Mouse (Mus musculus) C2C12 (cell line): ENCODE measurements around the gene Mapk8. TPM values are rescaled to one million over a fixed set of nuclear protein-coding genes. Genes with fewer than 3 reads are reported as not detected.

Experiments used
- H3K27me3 ChIP-seq: one replicate; pipeline ENCODE4 v1.6.1; 2011; ENCODE audit not compliant: control insufficient read depth, insufficient read depth, insufficient read length
- H3K36me3 ChIP-seq: one replicate; pipeline ENCODE4 v1.6.1; 2011; ENCODE audit not compliant: control insufficient read depth, insufficient read depth
- H3K4me3 ChIP-seq: one replicate; pipeline ENCODE4 v1.5.1; 2011; ENCODE audit warnings: mild to moderate bottlenecking, control low read depth; ENCODE audit not compliant: poor library complexity, insufficient read depth, severe bottlenecking
- H3K79me2 ChIP-seq: one replicate; pipeline ENCODE4 v1.6.1; 2011; ENCODE audit not compliant: control insufficient read depth, insufficient read depth
- H3K79me3 ChIP-seq: one replicate; pipeline ENCODE4 v1.6.1; 2011; ENCODE audit warnings: low read depth, control low read depth
- H3ac ChIP-seq: one replicate; pipeline ENCODE3; 2011; ENCODE audit warnings: low read depth; ENCODE audit not compliant: control insufficient read depth, insufficient read length
- CEBPB ChIP-seq: IDR thresholded peaks from one replicate; pipeline ENCODE4 v1.6.1; 2011; ENCODE audit warnings: low read depth, mild to moderate bottlenecking, control low read depth, moderate library complexity
- CTCF ChIP-seq: IDR thresholded peaks from one replicate; pipeline ENCODE4 v1.5.1; 2011; ENCODE audit not compliant: control insufficient read depth, insufficient read depth, insufficient read length
- FOSL1 ChIP-seq: IDR thresholded peaks from one replicate; pipeline ENCODE4 v1.8.0; 2011; ENCODE audit warnings: mild to moderate bottlenecking, low read length; ENCODE audit not compliant: poor library complexity, insufficient read depth, severe bottlenecking
- MAX ChIP-seq: IDR thresholded peaks from one replicate; pipeline ENCODE4 v1.6.1; 2011; ENCODE audit warnings: mild to moderate bottlenecking, control low read depth
- MYOD1 ChIP-seq: IDR thresholded peaks from one replicate; pipeline ENCODE4 v1.6.1; 2011; ENCODE audit warnings: low read depth; ENCODE audit not compliant: control insufficient read depth, insufficient read length
- MYOG ChIP-seq: IDR thresholded peaks from one replicate; pipeline ENCODE4 v1.6.1; 2011; ENCODE audit not compliant: control insufficient read depth, insufficient read length; ENCODE audit errors: extremely low read depth
- USF1 ChIP-seq: IDR thresholded peaks from one replicate; pipeline ENCODE4 v1.6.1; 2011; ENCODE audit warnings: low read depth, mild to moderate bottlenecking, control low read depth, moderate library complexity
- polyA plus RNA-seq: library from polyadenylated mRNA; unstranded; fragments of >200 nt; fragmentation: generic; extraction: Trizol; gene quantifications from one replicate; pipeline ENCODE4 v1.2.1, GENCODE M21; 2012; ENCODE audit warnings: missing spikeins

Gene Mapk8
- polyA plus RNA-seq, 1 experiment: 8.7 TPM

DNA sequence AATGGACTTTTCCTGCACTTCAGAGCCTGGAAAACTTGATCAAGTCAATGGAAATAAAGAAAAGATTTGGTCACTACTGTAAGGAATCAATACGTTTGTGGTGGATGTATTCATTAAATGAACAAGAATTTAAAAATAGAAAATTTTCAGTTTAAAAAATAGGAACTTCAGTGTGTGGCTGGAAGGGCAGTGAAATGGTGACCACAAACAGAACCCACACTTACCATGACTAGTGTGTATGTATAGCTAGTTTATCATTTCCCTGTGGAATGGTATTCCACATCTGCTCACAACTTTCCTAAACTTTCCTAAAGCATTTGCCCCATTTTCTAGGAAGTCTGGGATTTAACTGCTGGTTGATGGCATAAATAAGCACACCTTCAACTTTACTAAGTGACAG is 24.0 kb downstream of the Mapk8 start:
- no peak for TF ChIP-seq MAX
- H3K79me3 ChIP-seq: peaks cover 42% of the 10 kb centered on the region
- no peak overlapping the region for H3K4me3 ChIP-seq
- H3K27me3 ChIP-seq: no peaks in the 10 kb centered on the region
- no peaks in the 10 kb centered on the region for H3K36me3 ChIP-seq
- no peak overlapping the region for H3ac ChIP-seq
- H3K79me2 ChIP-seq: peaks cover 91% of the 10 kb centered on the region

DNA sequence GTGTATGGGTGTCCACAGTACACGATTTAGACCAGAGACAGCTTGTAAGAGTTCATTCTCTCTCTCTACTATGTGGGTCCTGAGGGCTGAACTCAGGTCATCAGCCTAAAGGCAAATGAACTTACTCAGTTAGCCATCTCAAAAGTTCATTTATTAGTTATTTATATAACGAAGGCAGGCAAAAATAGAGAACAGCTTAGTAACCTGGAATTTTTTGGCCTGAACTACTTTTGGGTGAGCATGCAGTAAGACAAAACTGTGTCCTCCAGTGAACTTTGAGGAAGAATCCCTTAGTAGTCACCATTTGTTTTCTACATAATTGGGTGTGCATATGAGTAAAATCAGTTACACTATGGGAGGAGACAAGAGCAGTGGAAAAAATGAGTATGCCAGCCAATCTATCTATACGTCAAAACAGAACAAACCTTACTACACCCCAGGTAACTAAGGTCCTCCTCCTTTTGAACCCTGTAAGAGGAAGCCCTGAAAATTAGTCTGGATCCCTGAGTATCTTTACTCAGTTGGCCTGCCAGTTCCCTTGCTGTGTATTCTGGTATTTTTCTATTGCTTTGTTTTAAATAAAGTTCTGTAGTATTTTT is 28.5 kb downstream of the Mapk8 start:
- H3K36me3 ChIP-seq: no peaks in the 10 kb centered on the region
- no peak overlapping the region for H3ac ChIP-seq
- no peak overlapping the region for H3K4me3 ChIP-seq
- no peaks in the 10 kb centered on the region for H3K27me3 ChIP-seq
- H3K79me3 ChIP-seq: peaks cover 41% of the 10 kb centered on the region
- peaks cover 74% of the 10 kb centered on the region for H3K79me2 ChIP-seq
- TF ChIP-seq CTCF (no peak), MYOG (no peak), MAX (no peak), FOSL1 (no peak), USF1 (no peak), MYOD1 (no peak), CEBPB (no peak)

GRCm38 (mm10) chr14:33415746-33416145 is 31.2 kb downstream of the Mapk8 start:
- Histone ChIP-seq H3K79me2 (peaks cover 63% of the 10 kb centered on the region), H3ac (no peak overlapping the region), H3K4me3 (no peak overlapping the region), H3K27me3 (no peaks in the 10 kb centered on the region), H3K79me3 (peaks cover 27% of the 10 kb centered on the region), H3K36me3 (peaks cover 6% of the 10 kb centered on the region)
- TF ChIP-seq CEBPB (no peak), MYOG (no peak)

DNA sequence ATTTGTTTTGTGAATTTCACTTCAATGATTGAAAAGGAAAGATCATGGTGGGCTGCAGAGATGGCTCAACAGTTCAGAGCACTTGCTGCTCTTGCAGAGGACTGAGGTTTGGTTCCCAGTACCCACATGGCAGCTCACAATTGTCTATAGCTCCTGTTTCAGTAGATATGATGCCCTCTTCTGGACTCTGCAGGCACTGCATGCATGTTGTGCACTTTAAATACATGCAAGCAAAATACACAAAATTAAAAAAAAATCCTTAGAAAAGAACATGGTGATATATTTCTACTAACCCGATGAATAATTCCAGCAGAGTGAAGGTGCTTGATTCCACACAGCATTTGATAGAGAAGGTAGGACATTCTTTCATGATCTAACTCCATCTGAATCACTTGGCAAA is 44.6 kb downstream of the Mapk8 start:
- Histone ChIP-seq H3ac (no peak overlapping the region), H3K79me2 (no peaks in the 10 kb centered on the region), H3K36me3 (peaks cover 24% of the 10 kb centered on the region), H3K27me3 (no peaks in the 10 kb centered on the region), H3K4me3 (no peak overlapping the region), H3K79me3 (no peaks in the 10 kb centered on the region)
- no peak for TF ChIP-seq MYOD1
- TF ChIP-seq USF1: no peak
- TF ChIP-seq CEBPB: no peak
- no peak for TF ChIP-seq CTCF
- no peak for TF ChIP-seq MAX
- no peak for TF ChIP-seq MYOG
- TF ChIP-seq FOSL1: no peak

DNA sequence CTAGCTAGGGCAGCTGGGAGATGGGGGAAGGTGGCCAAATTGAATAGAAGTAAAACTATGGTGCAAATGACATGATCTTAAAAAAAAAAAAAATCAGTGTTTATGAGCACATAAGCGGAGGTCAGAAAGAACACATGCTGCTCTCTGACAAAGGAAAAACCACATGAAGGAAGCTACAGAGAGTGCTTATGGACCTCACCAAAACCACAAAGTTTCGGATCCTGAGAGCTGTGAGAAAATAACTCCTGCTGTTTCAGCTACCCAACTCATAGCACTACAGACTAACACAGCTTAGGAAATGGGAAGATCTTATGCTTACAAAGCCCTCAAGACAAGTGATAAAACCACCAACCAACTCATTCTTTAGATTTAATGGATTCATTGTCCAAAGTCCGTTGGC is 46.9 kb downstream of the Mapk8 start:
- TF ChIP-seq MAX (no peak), FOSL1 (no peak), MYOD1 (no peak), USF1 (no peak), CTCF (no peak), CEBPB (no peak), MYOG (no peak)
- no peaks in the 10 kb centered on the region for H3K79me2 ChIP-seq

GRCm38 (mm10) chr14:33398065-33398860 is 48.7 kb downstream of the Mapk8 start:
- H3K36me3 ChIP-seq: peaks cover 18% of the 10 kb centered on the region
- H3K79me2 ChIP-seq: no peaks in the 10 kb centered on the region
- H3ac ChIP-seq: no peak overlapping the region
- no peaks in the 10 kb centered on the region for H3K27me3 ChIP-seq
- H3K79me3 ChIP-seq: no peaks in the 10 kb centered on the region
- no peak overlapping the region for H3K4me3 ChIP-seq
- TF ChIP-seq MYOG (no peak), CTCF (no peak), USF1 (no peak), MAX (no peak), CEBPB (no peak), MYOD1 (no peak), FOSL1 (no peak)

More for the DNA sequence above, 46.9 kb downstream of the Mapk8 start:
- Histone ChIP-seq H3K4me3 (no peak overlapping the region), H3K79me3 (no peaks in the 10 kb centered on the region), H3ac (no peak overlapping the region), H3K27me3 (no peaks in the 10 kb centered on the region), H3K36me3 (peaks cover 18% of the 10 kb centered on the region)
